Mouse (Mus musculus): ENCODE measurements around the gene Frrs1.

DNA sequence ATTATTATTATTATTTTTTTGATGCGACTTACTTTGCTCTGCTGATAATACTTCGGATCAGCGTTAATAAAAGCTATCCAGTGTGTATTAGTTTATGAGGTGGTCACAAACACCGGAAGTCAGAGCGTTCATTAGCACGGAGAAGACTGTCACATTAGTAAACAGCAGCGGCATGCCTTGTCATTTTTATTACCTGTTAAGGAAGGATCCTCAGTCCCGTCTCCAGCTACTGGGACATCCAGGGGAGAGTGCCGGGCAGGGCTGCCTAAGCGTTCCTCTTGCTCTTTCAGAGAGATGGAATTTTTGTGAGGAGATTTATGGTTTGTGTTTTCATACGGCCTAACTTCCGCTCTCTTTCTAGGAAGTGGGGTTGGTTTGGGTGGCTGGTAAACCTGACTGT is 63.8 kb downstream of the Frrs1 start:
- no peak for TF ChIP-seq CTCF (IDR thresholded peaks at IDR 0.05; ENCODE audit: low read depth)
- no peak for TF ChIP-seq EP300 (IDR thresholded peaks at IDR 0.05; ENCODE audit: low read depth)

Data from heart, postnatal 0 days (tissue).